Mouse (Mus musculus): ENCODE measurements at regions not wholly inside any gene's neighbourhood (a gene's known extent, or its start where the extent isn't known, plus 50 kb on each side); places are given as distances from the start of the nearest gene placed in this dataset.

- TF ChIP-seq CTCF (IDR thresholded peaks at IDR 0.05; ENCODE audit: control insufficient read depth, insufficient read depth, insufficient replicate concordance, low read depth, low read length), result no peak
- TF ChIP-seq POLR2A (IDR thresholded peaks at IDR 0.05; ENCODE audit: control insufficient read depth, low read depth, low read length), result no peak
Observed at GRCm38 (mm10) chr9:92856410-92857083, 314.5 kb downstream of the Plod2 start.

GRCm38 (mm10) chr9:92865822-92866221 is 323.8 kb downstream of the Plod2 start:
- H3K4me1 ChIP-seq (ENCODE audit: control insufficient read depth, insufficient read depth, low read length), result no peaks in the 10 kb centered on the region
- no peak overlapping the region for H3K27ac ChIP-seq (ENCODE audit: control insufficient read depth, insufficient read depth, low read depth, low read length)
- H3K27me3 ChIP-seq (ENCODE audit: control insufficient read depth, insufficient read depth, low read length), result no peaks in the 10 kb centered on the region
- TF ChIP-seq POLR2A (IDR thresholded peaks at IDR 0.05; ENCODE audit: control insufficient read depth, low read depth, low read length), result no peak
- no peak for TF ChIP-seq CTCF (IDR thresholded peaks at IDR 0.05; ENCODE audit: control insufficient read depth, insufficient read depth, insufficient replicate concordance, low read depth, low read length)
- no peak overlapping the region for H3K4me3 ChIP-seq (ENCODE audit: control insufficient read depth, low read depth, low read length)
- no peaks in the 10 kb centered on the region for H3K36me3 ChIP-seq (ENCODE audit: control insufficient read depth, insufficient read depth, low read length)

More at GRCm38 (mm10) chr9:92856410-92857083, 314.5 kb downstream of the Plod2 start:
- no peak overlapping the region for H3K4me3 ChIP-seq (ENCODE audit: control insufficient read depth, low read depth, low read length)
- no peaks in the 10 kb centered on the region for H3K36me3 ChIP-seq (ENCODE audit: control insufficient read depth, insufficient read depth, low read length)
- H3K27ac ChIP-seq (ENCODE audit: control insufficient read depth, insufficient read depth, low read depth, low read length), result no peak overlapping the region
- H3K27me3 ChIP-seq (ENCODE audit: control insufficient read depth, insufficient read depth, low read length), result no peaks in the 10 kb centered on the region
- H3K4me1 ChIP-seq (ENCODE audit: control insufficient read depth, insufficient read depth, low read length), result no peaks in the 10 kb centered on the region

- H3K36me3 ChIP-seq (ENCODE audit: control insufficient read depth, insufficient read depth, low read length), result no peaks in the 10 kb centered on the region
- no peak overlapping the region for H3K4me3 ChIP-seq (ENCODE audit: control insufficient read depth, low read depth, low read length)
- H3K27ac ChIP-seq (ENCODE audit: control insufficient read depth, insufficient read depth, low read depth, low read length), result no peak overlapping the region
- no peak for TF ChIP-seq CTCF (IDR thresholded peaks at IDR 0.05; ENCODE audit: control insufficient read depth, insufficient read depth, insufficient replicate concordance, low read depth, low read length)
- TF ChIP-seq POLR2A (IDR thresholded peaks at IDR 0.05; ENCODE audit: control insufficient read depth, low read depth, low read length), result no peak
- no peaks in the 10 kb centered on the region for H3K4me1 ChIP-seq (ENCODE audit: control insufficient read depth, insufficient read depth, low read length)
- no peaks in the 10 kb centered on the region for H3K27me3 ChIP-seq (ENCODE audit: control insufficient read depth, insufficient read depth, low read length)
Observed at GRCm38 (mm10) chr9:92878589-92878988, 336.6 kb downstream of the Plod2 start.

- TF ChIP-seq POLR2A (IDR thresholded peaks at IDR 0.05; ENCODE audit: control insufficient read depth, low read depth, low read length), result no peak
- TF ChIP-seq CTCF (IDR thresholded peaks at IDR 0.05; ENCODE audit: control insufficient read depth, insufficient read depth, insufficient replicate concordance, low read depth, low read length), result no peak
Observed at GRCm38 (mm10) chr9:92879812-92880211, 337.8 kb downstream of the Plod2 start.

GRCm38 (mm10) chr9:92882251-92882832 is 340.3 kb downstream of the Plod2 start:
- H3K36me3 ChIP-seq (ENCODE audit: control insufficient read depth, insufficient read depth, low read length), result no peaks in the 10 kb centered on the region
- no peak for TF ChIP-seq CTCF (IDR thresholded peaks at IDR 0.05; ENCODE audit: control insufficient read depth, insufficient read depth, insufficient replicate concordance, low read depth, low read length)
- no peak for TF ChIP-seq POLR2A (IDR thresholded peaks at IDR 0.05; ENCODE audit: control insufficient read depth, low read depth, low read length)
- H3K4me1 ChIP-seq (ENCODE audit: control insufficient read depth, insufficient read depth, low read length), result no peaks in the 10 kb centered on the region
- no peaks in the 10 kb centered on the region for H3K27me3 ChIP-seq (ENCODE audit: control insufficient read depth, insufficient read depth, low read length)
- no peak overlapping the region for H3K4me3 ChIP-seq (ENCODE audit: control insufficient read depth, low read depth, low read length)
- no peak overlapping the region for H3K27ac ChIP-seq (ENCODE audit: control insufficient read depth, insufficient read depth, low read depth, low read length)

More at GRCm38 (mm10) chr9:92879812-92880211, 337.8 kb downstream of the Plod2 start:
- Histone ChIP-seq H3K36me3 (ENCODE audit: control insufficient read depth, insufficient read depth, low read length) (no peaks in the 10 kb centered on the region), H3K4me1 (ENCODE audit: control insufficient read depth, insufficient read depth, low read length) (no peaks in the 10 kb centered on the region), H3K27me3 (ENCODE audit: control insufficient read depth, insufficient read depth, low read length) (no peaks in the 10 kb centered on the region), H3K27ac (ENCODE audit: control insufficient read depth, insufficient read depth, low read depth, low read length) (no peak overlapping the region), H3K4me3 (ENCODE audit: control insufficient read depth, low read depth, low read length) (no peak overlapping the region)

GRCm38 (mm10) chr9:92890063-92890462 is 348.0 kb downstream of the Plod2 start:
- Histone ChIP-seq H3K27ac (ENCODE audit: control insufficient read depth, insufficient read depth, low read depth, low read length) (no peak overlapping the region), H3K4me3 (ENCODE audit: control insufficient read depth, low read depth, low read length) (no peak overlapping the region), H3K27me3 (ENCODE audit: control insufficient read depth, insufficient read depth, low read length) (no peaks in the 10 kb centered on the region), H3K4me1 (ENCODE audit: control insufficient read depth, insufficient read depth, low read length) (no peaks in the 10 kb centered on the region), H3K36me3 (ENCODE audit: control insufficient read depth, insufficient read depth, low read length) (no peaks in the 10 kb centered on the region)
- TF ChIP-seq CTCF (IDR thresholded peaks at IDR 0.05; ENCODE audit: control insufficient read depth, insufficient read depth, insufficient replicate concordance, low read depth, low read length) (no peak), POLR2A (IDR thresholded peaks at IDR 0.05; ENCODE audit: control insufficient read depth, low read depth, low read length) (no peak)

- Histone ChIP-seq H3K4me1 (ENCODE audit: control insufficient read depth, insufficient read depth, low read length) (no peaks in the 10 kb centered on the region), H3K27me3 (ENCODE audit: control insufficient read depth, insufficient read depth, low read length) (no peaks in the 10 kb centered on the region), H3K36me3 (ENCODE audit: control insufficient read depth, insufficient read depth, low read length) (no peaks in the 10 kb centered on the region), H3K4me3 (ENCODE audit: control insufficient read depth, low read depth, low read length) (no peak overlapping the region), H3K27ac (ENCODE audit: control insufficient read depth, insufficient read depth, low read depth, low read length) (no peak overlapping the region)
- TF ChIP-seq POLR2A (IDR thresholded peaks at IDR 0.05; ENCODE audit: control insufficient read depth, low read depth, low read length) (no peak), CTCF (IDR thresholded peaks at IDR 0.05; ENCODE audit: control insufficient read depth, insufficient read depth, insufficient replicate concordance, low read depth, low read length) (no peak)
Observed at GRCm38 (mm10) chr9:92899733-92900132, 357.7 kb downstream of the Plod2 start.

Measured in testis, adult 2 months (tissue).